Mouse (Mus musculus) regulatory T cell (primary cell): ENCODE results near the gene Gnaz.

Experiments
- in situ Hi-C: fragments of 300-600 bp; cut with MboI, MseI; formaldehyde crosslinking; loops from one replicate; pipeline ENCODE4 v1.15.1; 2025; ENCODE audit warnings: high pct_unique_total_duplicates

Gnaz gene

DNA sequence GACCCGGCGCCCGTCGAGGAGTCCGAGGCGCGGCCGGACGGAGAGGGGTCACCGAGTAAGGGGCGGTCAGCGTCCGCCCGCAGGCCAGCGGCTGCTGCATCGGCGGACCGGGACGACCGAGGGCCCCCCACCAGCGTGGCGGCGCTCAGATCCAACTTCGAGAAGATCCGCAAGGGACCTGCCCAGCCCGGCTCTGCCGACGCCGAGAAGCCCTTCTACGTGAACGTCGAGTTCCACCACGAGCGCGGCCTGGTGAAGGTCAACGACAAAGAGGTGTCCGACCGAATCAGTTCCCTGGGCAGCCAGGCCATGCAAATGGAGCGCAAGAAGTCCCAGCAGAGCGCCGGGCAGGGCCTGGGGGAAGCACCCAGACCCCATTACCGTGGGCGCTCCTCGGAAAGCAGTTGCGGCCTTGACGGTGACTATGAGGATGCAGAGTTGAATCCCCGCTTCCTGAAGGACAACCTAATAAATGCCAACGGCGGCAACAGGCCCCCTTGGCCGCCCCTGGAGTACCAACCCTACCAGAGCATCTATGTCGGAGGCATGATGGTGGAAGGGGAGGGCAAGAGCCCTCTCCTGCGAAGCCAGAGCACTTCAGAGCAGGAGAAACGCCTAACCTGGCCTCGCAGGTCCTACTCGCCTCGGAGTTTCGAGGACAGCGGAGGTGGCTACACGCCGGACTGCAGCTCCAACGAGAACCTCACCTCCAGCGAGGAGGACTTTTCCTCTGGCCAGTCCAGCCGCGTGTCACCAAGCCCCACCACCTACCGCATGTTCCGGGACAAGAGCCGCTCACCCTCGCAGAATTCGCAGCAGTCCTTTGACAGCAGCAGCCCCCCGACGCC, 94.6 kb downstream of the Gnaz start:
- in situ Hi-C loops: no loop called here

GRCm38 (mm10) chr10:75062189-75062561, 95.2 kb downstream of the Gnaz start:
- in situ Hi-C loops: no loop called here

DNA sequence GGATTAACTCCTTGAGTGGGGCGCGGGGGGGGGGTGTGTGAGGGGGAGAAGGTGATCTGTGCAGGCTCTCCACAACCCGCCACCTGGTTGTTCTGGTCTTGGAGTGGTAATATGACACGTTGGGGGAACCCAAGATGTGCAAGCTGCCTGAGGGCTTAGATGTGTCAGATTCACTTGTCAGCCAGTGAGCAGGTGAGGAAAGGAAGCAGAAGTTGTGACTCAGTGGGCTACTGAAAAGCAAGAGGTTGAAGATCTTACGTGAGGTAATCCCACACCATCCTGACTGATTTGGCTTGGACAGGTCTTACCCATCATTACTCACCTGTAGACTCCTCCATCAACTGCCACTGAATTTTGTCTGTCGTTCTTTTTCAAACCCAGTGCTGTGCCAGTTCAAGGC, 95.6 kb downstream of the Gnaz start:
- in situ Hi-C loops: no loop called here

- in situ Hi-C loops: no loop called here
Observed at GRCm38 (mm10) chr10:75063301-75063965, 96.5 kb downstream of the Gnaz start.

- in situ Hi-C loops: no loop called here
Observed at GRCm38 (mm10) chr10:75065691-75066090, 98.7 kb downstream of the Gnaz start.
